Mouse (Mus musculus) NIH3T3 (cell line): Measurements from ENCODE around the gene Fkbp8.
"Not testable (repeated sequence)": the region's sequence is repeated elsewhere in the genome, so short reads cannot be mapped to it uniquely, and the experiment has no call there.

Experiments
- DNase-seq: peaks from one replicate; pipeline ENCODE4 v3.0.0-alpha.2; 2012; ENCODE audit warnings: low read depth

Gene Fkbp8

GRCm38 (mm10) chr8:70501820-70502529, 25.5 kb upstream of the Fkbp8 start:
- DNase-seq: peak; percentile 59

- DNase-seq: no peak
Measured at GRCm38 (mm10) chr8:70502540-70502939, 25.0 kb upstream of the Fkbp8 start.

GRCm38 (mm10) chr8:70503062-70503750, 24.3 kb upstream of the Fkbp8 start:
- peak; percentile 92 for DNase-seq

- DNase-seq: peak; percentile 99
Measured at GRCm38 (mm10) chr8:70504291-70504716, 23.2 kb upstream of the Fkbp8 start.

GRCm38 (mm10) chr8:70504851-70505250, 22.7 kb upstream of the Fkbp8 start:
- DNase-seq: peak; percentile 92

- no peak for DNase-seq
Measured at GRCm38 (mm10) chr8:70505698-70506327, 21.7 kb upstream of the Fkbp8 start.

- DNase-seq: peak; percentile 97
Measured at GRCm38 (mm10) chr8:70506328-70507026, 21.0 kb upstream of the Fkbp8 start, which contains the start of gene Rex1bd. Gene Rex1bd, minus strand, starts transcription at chr8:70506752.

GRCm38 (mm10) chr8:70507027-70507393, 20.5 kb upstream of the Fkbp8 start:
- DNase-seq: no peak

GRCm38 (mm10) chr8:70509281-70509952, 18.1 kb upstream of the Fkbp8 start:
- DNase-seq: no peak

- DNase-seq: peak; percentile 99
Measured at GRCm38 (mm10) chr8:70510228-70510915, 17.2 kb upstream of the Fkbp8 start, which contains the start of gene Uba52. Gene Uba52, minus strand, starts transcription at chr8:70510801.

- DNase-seq: not testable (repeated sequence)
Measured at GRCm38 (mm10) chr8:70511174-70511573, 16.4 kb upstream of the Fkbp8 start.

- no peak for DNase-seq
Measured at GRCm38 (mm10) chr8:70511770-70512169, 15.8 kb upstream of the Fkbp8 start.

- no peak for DNase-seq
Measured at GRCm38 (mm10) chr8:70512253-70512903, 15.1 kb upstream of the Fkbp8 start.

- peak; percentile 88 for DNase-seq
Measured at GRCm38 (mm10) chr8:70513441-70513840, 14.1 kb upstream of the Fkbp8 start.

GRCm38 (mm10) chr8:70517940-70518643, 9.4 kb upstream of the Fkbp8 start:
- no peak for DNase-seq

GRCm38 (mm10) chr8:70519043-70519442, 8.5 kb upstream of the Fkbp8 start:
- no peak for DNase-seq

GRCm38 (mm10) chr8:70519606-70520005, 7.9 kb upstream of the Fkbp8 start:
- no peak for DNase-seq

GRCm38 (mm10) chr8:70522592-70523403, 4.7 kb upstream of the Fkbp8 start:
- peak; percentile 99 for DNase-seq

- DNase-seq: no peak
Measured at GRCm38 (mm10) chr8:70527111-70527511, 413 bp upstream of the Fkbp8 start.
